Mouse (Mus musculus): ENCODE results near the gene Elmod3. TPM values are rescaled to one million over a fixed set of nuclear protein-coding genes. Genes with fewer than 3 reads are reported as not detected.

The Elmod3 gene
- 17.6 and 24.2 TPM in 2 replicates for polyA plus RNA-seq (2012; rRNA removed)

DNA sequence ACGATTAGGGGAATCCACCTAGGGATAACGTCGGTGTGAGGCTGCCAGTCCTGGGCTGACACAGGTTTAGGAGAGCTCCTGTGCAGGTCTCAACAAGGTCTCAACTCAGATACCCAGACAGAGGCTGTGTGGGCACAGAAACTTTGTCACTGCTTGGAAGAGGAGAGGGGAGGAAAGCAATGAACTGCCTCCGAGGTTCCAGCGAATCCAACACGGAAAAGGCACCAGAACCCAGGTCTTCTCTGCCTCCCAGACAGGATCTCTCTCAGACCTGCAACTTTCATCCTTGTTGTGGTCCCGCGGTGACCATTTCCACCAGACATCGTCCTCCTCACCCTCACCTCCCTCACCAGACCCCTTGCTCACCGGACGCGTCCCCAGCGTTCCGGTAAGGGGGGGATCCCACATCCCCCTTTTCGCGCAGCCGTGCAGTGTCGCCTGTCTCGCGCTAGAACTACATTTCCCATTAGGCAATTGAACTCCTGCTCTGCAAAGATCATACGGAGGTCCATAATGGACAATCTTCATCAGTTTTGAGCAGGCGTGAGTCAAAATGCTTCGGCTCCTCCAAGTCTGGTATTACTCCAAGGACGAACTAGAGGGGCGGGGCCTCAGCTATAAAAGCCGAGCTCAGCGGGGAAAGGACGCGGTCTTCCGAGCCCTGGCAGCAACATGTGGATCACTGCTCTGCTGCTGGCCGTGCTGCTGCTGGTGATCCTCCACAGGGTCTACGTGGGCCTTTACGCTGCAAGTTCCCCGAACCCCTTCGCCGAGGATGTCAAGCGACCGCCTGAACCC, at the start of gene Elmod3, which contains the start of gene Retsat:
Gene Elmod3, minus strand, starts transcription at position 458 of the 798 bp plus-strand sequence.
Gene Retsat, plus strand, starts transcription at position 520 of the 798 bp plus-strand sequence.
- Histone ChIP-seq H3K4me3 (replicated peaks; ENCODE audit: extremely low read depth, low read depth, low read length) (peak within 1 kb of the TSS; percentile 99), H3K4me1 (ENCODE audit: control insufficient read depth, insufficient read depth, low read length) (peaks cover 6% of the 10 kb centered on the region; the same call in 1 of the 2 replicates)
- 1% methylated on average over 38 of the region's 38 CpGs for WGBS
- TF ChIP-seq POLR2A (IDR thresholded peaks at IDR 0.05; ENCODE audit: borderline replicate concordance, extremely low read depth, low read depth, low read length), result peak; percentile 97
- no peak for TF ChIP-seq CTCF (IDR thresholded peaks at IDR 0.05; ENCODE audit: insufficient read depth, low read length)
- DNase-seq, result peak; percentile 91

GRCm38 (mm10) chr6:72647383-72647820, 49.2 kb upstream of the Elmod3 start:
- WGBS, result 57% methylated on average over 10 of the region's 10 CpGs
- peak; percentile 65 for DNase-seq
- peak; percentile 70 for TF ChIP-seq CTCF (IDR thresholded peaks at IDR 0.05; ENCODE audit: insufficient read depth, low read length)
- TF ChIP-seq POLR2A (IDR thresholded peaks at IDR 0.05; ENCODE audit: borderline replicate concordance, extremely low read depth, low read depth, low read length), result no peak
- H3K4me1 ChIP-seq (ENCODE audit: control insufficient read depth, insufficient read depth, low read length), result no peaks in the 10 kb centered on the region
- H3K4me3 ChIP-seq (replicated peaks; ENCODE audit: extremely low read depth, low read depth, low read length), result no peak overlapping the region

- no peak overlapping the region for H3K4me3 ChIP-seq (replicated peaks; ENCODE audit: extremely low read depth, low read depth, low read length)
- no peak for TF ChIP-seq CTCF (IDR thresholded peaks at IDR 0.05; ENCODE audit: insufficient read depth, low read length)
- WGBS, result 91% methylated on average over 7 of the region's 7 CpGs
- DNase-seq, result no peak
- peaks cover 3% of the 10 kb centered on the region; the same call in 1 of the 2 replicates for H3K4me1 ChIP-seq (ENCODE audit: control insufficient read depth, insufficient read depth, low read length)
Observed at GRCm38 (mm10) chr6:72645364-72645763, 47.2 kb upstream of the Elmod3 start.

DNA sequence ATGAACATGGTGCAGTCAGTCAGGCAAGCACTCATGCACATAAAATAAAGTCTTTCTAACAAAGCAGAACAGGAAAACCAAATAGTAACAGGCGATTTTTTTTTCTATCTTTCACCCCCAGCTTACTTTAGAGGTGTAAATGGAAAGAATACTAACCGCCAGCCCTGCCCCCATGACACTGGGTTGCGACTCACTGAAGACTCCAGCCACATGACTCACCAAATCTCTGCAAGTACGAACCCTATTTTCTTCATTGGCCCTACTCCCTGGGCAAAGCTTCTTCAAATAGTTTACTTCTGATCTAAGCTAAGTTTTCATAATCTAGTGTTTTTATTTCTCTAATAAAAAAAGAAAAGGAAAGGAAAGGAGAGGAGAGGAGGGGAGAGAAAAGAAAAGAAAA, 46.4 kb upstream of the Elmod3 start:
- no peak for DNase-seq
- Histone ChIP-seq H3K4me3 (replicated peaks; ENCODE audit: extremely low read depth, low read depth, low read length) (no peak overlapping the region), H3K4me1 (ENCODE audit: control insufficient read depth, insufficient read depth, low read length) (peaks cover 3% of the 10 kb centered on the region; the same call in 1 of the 2 replicates)
- TF ChIP-seq CTCF (IDR thresholded peaks at IDR 0.05; ENCODE audit: insufficient read depth, low read length) (no peak), POLR2A (IDR thresholded peaks at IDR 0.05; ENCODE audit: borderline replicate concordance, extremely low read depth, low read depth, low read length) (no peak)
- 56% methylated on average over 4 of the region's 4 CpGs for WGBS

DNA sequence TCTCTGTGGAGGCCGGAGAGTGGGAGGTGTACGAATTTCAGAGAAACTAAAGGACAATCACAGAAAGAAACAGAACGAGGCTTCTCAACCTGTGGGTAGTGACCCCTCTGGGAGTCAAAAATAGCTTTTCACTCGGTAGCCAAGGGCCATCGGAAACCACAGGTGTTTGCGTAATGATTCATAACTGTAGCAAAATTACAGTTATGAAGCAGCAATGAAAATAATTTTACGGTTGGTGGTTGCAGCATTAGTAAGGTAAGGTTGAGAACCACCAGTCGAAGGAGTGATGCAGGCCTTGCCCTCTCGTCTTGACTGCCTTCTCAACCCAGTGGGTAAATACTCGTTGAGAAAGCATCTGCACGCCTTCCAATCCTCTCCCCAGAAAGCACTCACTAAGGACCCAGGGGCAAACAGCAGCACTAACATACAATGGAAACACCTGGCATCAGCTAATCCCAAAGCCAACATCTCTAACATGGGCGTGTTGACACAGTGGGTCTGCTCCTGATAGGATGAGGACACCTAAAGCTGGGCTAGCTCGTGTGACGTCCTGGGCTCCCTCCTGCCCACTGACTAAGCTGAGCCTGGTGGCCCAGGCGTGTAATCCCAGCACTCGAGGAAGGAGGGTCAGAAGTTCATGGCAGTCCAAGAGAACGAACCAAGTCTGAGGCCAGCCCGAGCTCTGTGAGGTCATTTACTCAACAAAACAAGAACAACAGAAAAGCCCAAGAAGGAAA, 43.2 kb upstream of the Elmod3 start:
- 60% methylated on average over 18 of the region's 18 CpGs for WGBS
- H3K4me1 ChIP-seq (ENCODE audit: control insufficient read depth, insufficient read depth, low read length), result peaks cover 3% of the 10 kb centered on the region; the same call in 1 of the 2 replicates
- H3K4me3 ChIP-seq (replicated peaks; ENCODE audit: extremely low read depth, low read depth, low read length), result no peak overlapping the region
- TF ChIP-seq POLR2A (IDR thresholded peaks at IDR 0.05; ENCODE audit: borderline replicate concordance, extremely low read depth, low read depth, low read length) (no peak), CTCF (IDR thresholded peaks at IDR 0.05; ENCODE audit: insufficient read depth, low read length) (no peak)
- DNase-seq, result no peak

- H3K4me1 ChIP-seq (ENCODE audit: control insufficient read depth, insufficient read depth, low read length), result peaks cover 5% of the 10 kb centered on the region
- H3K4me3 ChIP-seq (replicated peaks; ENCODE audit: extremely low read depth, low read depth, low read length), result no peak overlapping the region
- 92% methylated on average over 3 of the region's 3 CpGs for WGBS
- DNase-seq, result no peak
- TF ChIP-seq CTCF (IDR thresholded peaks at IDR 0.05; ENCODE audit: insufficient read depth, low read length) (no peak), POLR2A (IDR thresholded peaks at IDR 0.05; ENCODE audit: borderline replicate concordance, extremely low read depth, low read depth, low read length) (no peak)
Observed at GRCm38 (mm10) chr6:72636940-72637339, 38.7 kb upstream of the Elmod3 start.

GRCm38 (mm10) chr6:72635760-72636431, 37.7 kb upstream of the Elmod3 start:
- 29% methylated on average over 12 of the region's 12 CpGs for WGBS
- TF ChIP-seq CTCF (IDR thresholded peaks at IDR 0.05; ENCODE audit: insufficient read depth, low read length) (peak; percentile 63), POLR2A (IDR thresholded peaks at IDR 0.05; ENCODE audit: borderline replicate concordance, extremely low read depth, low read depth, low read length) (no peak)
- peaks cover 3% of the 10 kb centered on the region; the same call in 1 of the 2 replicates for H3K4me1 ChIP-seq (ENCODE audit: control insufficient read depth, insufficient read depth, low read length)
- peak overlapping the region; percentile 7 for H3K4me3 ChIP-seq (replicated peaks; ENCODE audit: extremely low read depth, low read depth, low read length)
- DNase-seq, result peak; percentile 58

DNA sequence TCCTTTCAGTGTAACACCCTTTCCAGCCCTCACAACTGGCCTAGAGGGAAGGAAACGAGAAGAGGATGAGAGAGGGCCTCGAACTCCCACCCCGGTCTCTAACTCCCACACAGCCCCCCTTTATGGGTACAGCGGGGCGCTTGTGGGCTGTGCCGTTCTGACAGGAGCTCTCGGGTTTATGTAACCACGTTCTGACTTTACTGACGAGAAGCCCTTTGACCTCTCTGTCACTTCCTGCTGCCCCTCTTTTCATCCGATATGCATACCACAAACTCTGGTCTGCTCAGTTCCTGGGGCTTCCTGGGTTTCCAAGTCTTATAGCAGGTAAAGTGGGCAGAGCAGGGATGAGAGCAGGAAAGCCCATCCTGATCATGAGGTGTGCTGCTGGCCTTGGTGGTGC, 36.1 kb upstream of the Elmod3 start:
- WGBS, result 64% methylated on average over 10 of the region's 10 CpGs
- Histone ChIP-seq H3K4me3 (replicated peaks; ENCODE audit: extremely low read depth, low read depth, low read length) (no peak overlapping the region), H3K4me1 (ENCODE audit: control insufficient read depth, insufficient read depth, low read length) (peaks cover 3% of the 10 kb centered on the region; the same call in 1 of the 2 replicates)
- no peak for DNase-seq
- no peak for TF ChIP-seq POLR2A (IDR thresholded peaks at IDR 0.05; ENCODE audit: borderline replicate concordance, extremely low read depth, low read depth, low read length)

GRCm38 (mm10) chr6:72631700-72632099, 33.5 kb upstream of the Elmod3 start:
- no peak for DNase-seq
- 82% methylated on average over 6 of the region's 6 CpGs for WGBS
- no peak overlapping the region for H3K4me3 ChIP-seq (replicated peaks; ENCODE audit: extremely low read depth, low read depth, low read length)
- H3K4me1 ChIP-seq (ENCODE audit: control insufficient read depth, insufficient read depth, low read length), result peaks cover 3% of the 10 kb centered on the region; the same call in 1 of the 2 replicates
- TF ChIP-seq POLR2A (IDR thresholded peaks at IDR 0.05; ENCODE audit: borderline replicate concordance, extremely low read depth, low read depth, low read length) (no peak), CTCF (IDR thresholded peaks at IDR 0.05; ENCODE audit: insufficient read depth, low read length) (no peak)

Measured in lung, adult 2 months (tissue).